Mouse (Mus musculus) liver, embryonic 14.5 days (tissue): Measurements from ENCODE around the gene Zfp661. TPM values are rescaled to one million over a fixed set of nuclear protein-coding genes. Genes with fewer than 3 reads are reported as not detected.

Experiments used
- ATAC-seq: fragments of 200-750 bp; cut with Nextera tagmentation; 2 replicates; pipeline ENCODE4 v1.8.0; 2017; ENCODE audit warnings: moderate number of reproducible peaks, mild to moderate bottlenecking, moderate library complexity; ENCODE audit not compliant: insufficient read depth
- DNase-seq, 3 experiments: peaks; one replicate each; pipeline ENCODE4 v3.0.0-alpha.2; 2012 to 2013; ENCODE audit warnings: low read depth in 3 of 3, low spot score in 3 of 3
- H3K27ac ChIP-seq: fragments of 300-500 bp; sonication (generic); 2 replicates; pipeline ENCODE4 v1.5.1; 2014; ENCODE audit warnings: moderate library complexity, mild to moderate bottlenecking, control low read depth, inconsistent platforms
- H3K27me3 ChIP-seq: fragments of 300-500 bp; sonication (generic); 2 replicates; pipeline ENCODE4 v1.6.1; 2014; ENCODE audit warnings: mild to moderate bottlenecking, low read length, moderate library complexity; ENCODE audit not compliant: control insufficient read depth, insufficient read depth
- H3K36me3 ChIP-seq: fragments of 300-500 bp; sonication (generic); replicated peaks from 2 replicates; pipeline ENCODE4 v1.6.1; 2014; ENCODE audit warnings: low read depth; ENCODE audit not compliant: control insufficient read depth, insufficient read depth
- H3K4me1 ChIP-seq, 2 experiments: fragments of 200-500 bp in 1 of 2; fragments of 300-500 bp in 1 of 2; sonication (generic) in 1 of 2; replicated peaks; 2 replicates each; pipeline ENCODE4 v1.6.1; 2012 to 2014; ENCODE audit warnings: antibody characterized with exemption in 1 of 2, inconsistent platforms in 1 of 2, low read length in 1 of 2; ENCODE audit not compliant: control insufficient read depth in 2 of 2, insufficient read depth in 2 of 2
- H3K4me2 ChIP-seq: fragments of 300-500 bp; sonication (generic); 2 replicates; pipeline ENCODE4 v1.6.1; 2014; ENCODE audit warnings: low read depth, mild to moderate bottlenecking, control low read depth, moderate library complexity
- H3K4me3 ChIP-seq, 2 experiments: fragments of 200-500 bp in 1 of 2; fragments of 300-500 bp in 1 of 2; sonication (generic) in 1 of 2; 2 replicates each; pipeline ENCODE4 v1.5.1; 2012 to 2014; ENCODE audit warnings: low read depth in 2 of 2, low read length in 2 of 2, mild to moderate bottlenecking in 2 of 2, control low read depth in 1 of 2, inconsistent platforms in 1 of 2, moderate library complexity in 1 of 2; ENCODE audit not compliant: insufficient read depth in 1 of 2
- H3K9ac ChIP-seq: fragments of 300-500 bp; sonication (generic); replicated peaks from 2 replicates; pipeline ENCODE4 v1.6.1; 2014; ENCODE audit warnings: mild to moderate bottlenecking, control low read depth, moderate library complexity
- H3K9me3 ChIP-seq: fragments of 300-500 bp; sonication (generic); 2 replicates; pipeline ENCODE4 v1.6.1; 2016; ENCODE audit warnings: low read length, mixed read lengths; ENCODE audit not compliant: control insufficient read depth
- CTCF ChIP-seq: IDR thresholded peaks from 2 replicates; pipeline ENCODE4 v1.5.1; 2016; ENCODE audit warnings: antibody characterized with exemption, low read depth, control low read depth
- EP300 ChIP-seq: IDR thresholded peaks from 2 replicates; pipeline ENCODE4 v1.6.1; 2016; ENCODE audit warnings: antibody characterized with exemption, low read depth
- WGBS: fragments of 180-500 bp; shearing (Covaris S2); extraction: QIAGEN DNeasy Blood & Tissue Kit; methylation state at CpG from one replicate; pipeline ENCODE4 v1.1.7; 2014; ENCODE audit not compliant: insufficient replicate concordance; 5-methylcytosine and 5-hydroxymethylcytosine counted together
- polyA plus RNA-seq, 2 experiments: library from polyadenylated mRNA; depleted of rRNA in 1 of 2; stranded (reverse) in 1 of 2; unstranded in 1 of 2; fragments of >200 nt; fragmentation: Nextera tagmentation in 1 of 2; extraction: Ambion mirVana in 1 of 2; gene quantifications; 2 replicates each; pipeline versions ENCODE4 v1.2.1 to v1.2.3; 2012 to 2014

Zfp661 gene
- polyA plus RNA-seq (2012; rRNA removed) (1.0 and 1.1 TPM in 2 replicates), polyA plus RNA-seq (2014; fragmentation: Nextera tagmentation; extraction: Ambion mirVana) (0.83 and 0.86 TPM in 2 replicates)

GRCm38 (mm10) chr2:127586694-127587513 is at the start of gene Zfp661, which contains the start of gene Mrps5:
Gene Zfp661, minus strand, starts transcription at chr2:127587094.
Gene Mrps5, plus strand, starts transcription at chr2:127587222.
- peak within 1 kb of the TSS; percentile 91 for H3K9ac ChIP-seq
- peak; percentile 50 to 68 (median 66) for DNase-seq
- peak; percentile 84 for ATAC-seq
- H3K27me3 ChIP-seq: no peaks in the 10 kb centered on the region
- peak within 1 kb of the TSS; percentile 69 to 94 for H3K4me3 ChIP-seq
- H3K9me3 ChIP-seq: no peaks in the 10 kb centered on the region
- peak within 1 kb of the TSS; percentile 74 for H3K27ac ChIP-seq
- 4% methylated on average over 39 of the region's 39 CpGs for WGBS
- peak within 1 kb of the TSS; percentile 76 for H3K4me2 ChIP-seq
- H3K36me3 ChIP-seq: no peaks in the 10 kb centered on the region
- TF ChIP-seq EP300: peak; percentile 67
- peak; percentile 19; the same call in 1 of the 2 replicates for TF ChIP-seq CTCF
- peaks cover 0 to 21% of the 10 kb centered on the region in 2 experiments; a peak in 3 of 4 replicates for H3K4me1 ChIP-seq

GRCm38 (mm10) chr2:127635581-127635980 is 48.7 kb upstream of the Zfp661 start:
- no peaks in the 10 kb centered on the region for H3K4me1 ChIP-seq

GRCm38 (mm10) chr2:127632601-127633000 is 45.7 kb upstream of the Zfp661 start:
- Histone ChIP-seq H3K27me3 (no peaks in the 10 kb centered on the region), H3K4me1 (no peaks in the 10 kb centered on the region), H3K9ac (no peak overlapping the region), H3K9me3 (no peaks in the 10 kb centered on the region), H3K4me2 (no peak overlapping the region), H3K36me3 (no peaks in the 10 kb centered on the region), H3K4me3 (no peak overlapping the region), H3K27ac (no peak overlapping the region)
- WGBS: 49% methylated on average over 2 of the region's 2 CpGs
- no peak for DNase-seq
- TF ChIP-seq CTCF (no peak), EP300 (no peak)
- ATAC-seq: no peak

More at GRCm38 (mm10) chr2:127635581-127635980, 48.7 kb upstream of the Zfp661 start:
- H3K4me3 ChIP-seq: no peak overlapping the region
- no peak overlapping the region for H3K9ac ChIP-seq
- H3K4me2 ChIP-seq: no peak overlapping the region
- H3K27me3 ChIP-seq: no peaks in the 10 kb centered on the region
- H3K27ac ChIP-seq: no peak overlapping the region
- H3K36me3 ChIP-seq: no peaks in the 10 kb centered on the region
- DNase-seq: no peak
- TF ChIP-seq EP300 (no peak), CTCF (no peak)
- H3K9me3 ChIP-seq: no peaks in the 10 kb centered on the region
- 46% methylated on average over 6 of the region's 6 CpGs for WGBS
- ATAC-seq: no peak

GRCm38 (mm10) chr2:127627990-127628570 is 41.2 kb upstream of the Zfp661 start:
- TF ChIP-seq CTCF: no peak
- no peak for TF ChIP-seq EP300
- DNase-seq (no peak), ATAC-seq (no peak)
- Histone ChIP-seq H3K9me3 (no peaks in the 10 kb centered on the region), H3K4me1 (no peaks in the 10 kb centered on the region), H3K27me3 (no peaks in the 10 kb centered on the region), H3K36me3 (no peaks in the 10 kb centered on the region), H3K4me2 (no peak overlapping the region), H3K9ac (no peak overlapping the region), H3K4me3 (no peak overlapping the region), H3K27ac (no peak overlapping the region)
- WGBS: 49% methylated on average over 6 of the region's 6 CpGs

- H3K27me3 ChIP-seq: no peaks in the 10 kb centered on the region
- DNase-seq: no peak
- no peak for ATAC-seq
- no peak overlapping the region for H3K9ac ChIP-seq
- no peak overlapping the region for H3K4me3 ChIP-seq
- no peaks in the 10 kb centered on the region for H3K4me1 ChIP-seq
- no peaks in the 10 kb centered on the region for H3K9me3 ChIP-seq
- H3K27ac ChIP-seq: no peak overlapping the region
- H3K36me3 ChIP-seq: no peaks in the 10 kb centered on the region
- no peak overlapping the region for H3K4me2 ChIP-seq
- WGBS: 57% methylated on average over 6 of the region's 6 CpGs
- TF ChIP-seq CTCF (no peak), EP300 (no peak)
Measured at GRCm38 (mm10) chr2:127627354-127627753, 40.5 kb upstream of the Zfp661 start.
